Mouse (Mus musculus) embryonic facial prominence, embryonic 12.5 days (tissue): ENCODE results near the gene Defb43. TPM values are rescaled to one million over a fixed set of nuclear protein-coding genes. Genes with fewer than 3 reads are reported as not detected.

ENCODE experiments used
- ATAC-seq: fragments of 200-750 bp; cut with Nextera tagmentation; 2 replicates; pipeline ENCODE4 v1.8.0; 2017; ENCODE audit not compliant: insufficient number of reproducible peaks, insufficient read depth, low FRiP score, low TSS enrichment
- H3K27ac ChIP-seq: fragments of 300-500 bp; sonication (generic); 2 replicates; pipeline ENCODE4 v1.5.1; 2016; ENCODE audit warnings: mild to moderate bottlenecking
- H3K27me3 ChIP-seq: fragments of 300-500 bp; sonication (generic); 2 replicates; pipeline ENCODE4 v1.6.1; 2016; ENCODE audit warnings: mild to moderate bottlenecking, moderate library complexity
- H3K36me3 ChIP-seq: fragments of 300-500 bp; sonication (generic); 2 replicates; pipeline ENCODE4 v1.6.1; 2016; ENCODE audit warnings: mild to moderate bottlenecking
- H3K4me1 ChIP-seq: fragments of 300-500 bp; sonication (generic); 2 replicates; pipeline ENCODE4 v1.6.1; 2016
- H3K4me2 ChIP-seq: fragments of 300-500 bp; sonication (generic); replicated peaks from 2 replicates; pipeline ENCODE4 v1.6.1; 2016; ENCODE audit warnings: mild to moderate bottlenecking, moderate library complexity
- H3K4me3 ChIP-seq: fragments of 300-500 bp; sonication (generic); 2 replicates; pipeline ENCODE4 v1.5.1; 2016; ENCODE audit warnings: mild to moderate bottlenecking
- H3K9ac ChIP-seq: fragments of 300-500 bp; sonication (generic); 2 replicates; pipeline ENCODE4 v1.6.1; 2016; ENCODE audit warnings: mild to moderate bottlenecking, moderate library complexity
- H3K9me3 ChIP-seq: fragments of 300-500 bp; sonication (generic); 2 replicates; pipeline ENCODE4 v1.6.1; 2016; ENCODE audit warnings: mild to moderate bottlenecking, moderate library complexity
- WGBS: fragments of 180-500 bp; shearing (Covaris S2); methylation state at CpG from one replicate; pipeline ENCODE4 v1.1.7; 2016; 5-methylcytosine and 5-hydroxymethylcytosine counted together
- polyA plus RNA-seq: library from polyadenylated mRNA; unstranded; fragments of >200 nt; fragmentation: Nextera tagmentation; extraction: Ambion mirVana; gene quantifications from 2 replicates; pipeline ENCODE4 v1.2.1, GENCODE M21; 2016

The Defb43 gene
- polyA plus RNA-seq: not detected in 2 replicates

GRCm38 (mm10) chr14:63011471-63011870 lies at the start of gene Defb43:
Gene Defb43 (plus strand): TSS chr14:63011771.
- Histone ChIP-seq H3K4me1 (no peaks in the 10 kb centered on the region), H3K9me3 (no peaks in the 10 kb centered on the region), H3K4me3 (no peak within 1 kb of the TSS), H3K27ac (no peak within 1 kb of the TSS), H3K4me2 (no peak within 1 kb of the TSS), H3K27me3 (no peaks in the 10 kb centered on the region), H3K9ac (no peak within 1 kb of the TSS), H3K36me3 (no peaks in the 10 kb centered on the region)
- no peak for ATAC-seq
- 94% methylated on average over 5 of the region's 5 CpGs for WGBS

GRCm38 (mm10) chr14:62963632-62964031 lies 47.9 kb upstream of the Defb43 start:
- no peak overlapping the region for H3K4me2 ChIP-seq
- no peak overlapping the region for H3K9ac ChIP-seq
- no peaks in the 10 kb centered on the region; the same call in 1 of the 2 replicates for H3K36me3 ChIP-seq
- no peaks in the 10 kb centered on the region for H3K9me3 ChIP-seq
- ATAC-seq: no peak
- 89% methylated on average over 4 of the region's 4 CpGs for WGBS
- H3K4me1 ChIP-seq: peaks cover 7% of the 10 kb centered on the region; the same call in 1 of the 2 replicates
- H3K4me3 ChIP-seq: no peak overlapping the region
- no peak overlapping the region for H3K27ac ChIP-seq
- no peaks in the 10 kb centered on the region for H3K27me3 ChIP-seq

GRCm38 (mm10) chr14:62965342-62965741 lies 46.2 kb upstream of the Defb43 start:
- ATAC-seq: no peak
- Histone ChIP-seq H3K36me3 (no peaks in the 10 kb centered on the region), H3K27ac (no peak overlapping the region), H3K9ac (no peak overlapping the region), H3K27me3 (no peaks in the 10 kb centered on the region), H3K9me3 (no peaks in the 10 kb centered on the region), H3K4me3 (no peak overlapping the region), H3K4me1 (peaks cover 7% of the 10 kb centered on the region; the same call in 1 of the 2 replicates), H3K4me2 (peak overlapping the region; percentile 42; the same call in 1 of the 2 replicates)
- 84% methylated on average over 5 of the region's 5 CpGs for WGBS

GRCm38 (mm10) chr14:62965811-62966520 lies 45.6 kb upstream of the Defb43 start:
- WGBS: 28% methylated on average over 15 of the region's 15 CpGs
- ATAC-seq: no peak
- Histone ChIP-seq H3K9ac (no peak overlapping the region), H3K9me3 (no peaks in the 10 kb centered on the region), H3K27me3 (no peaks in the 10 kb centered on the region), H3K4me1 (peaks cover 11% of the 10 kb centered on the region; the same call in 1 of the 2 replicates), H3K36me3 (no peaks in the 10 kb centered on the region), H3K4me2 (peak overlapping the region; percentile 42), H3K4me3 (peak overlapping the region; percentile 21), H3K27ac (no peak overlapping the region)

- Histone ChIP-seq H3K36me3 (no peaks in the 10 kb centered on the region), H3K4me1 (0 out of 2 replicates have a peak, but pooled peaks cover 4% of the 10 kb centered on the region), H3K27me3 (no peaks in the 10 kb centered on the region), H3K9ac (no peak overlapping the region), H3K4me3 (no peak overlapping the region), H3K9me3 (no peaks in the 10 kb centered on the region), H3K27ac (no peak overlapping the region), H3K4me2 (no peak overlapping the region)
- 13% methylated on average over 5 of the region's 5 CpGs for WGBS
- ATAC-seq: no peak
These were observed 36.5 kb upstream of the Defb43 start for GRCm38 (mm10) chr14:62975046-62975445.

GRCm38 (mm10) chr14:62979815-62980214 lies 31.8 kb upstream of the Defb43 start:
- H3K9ac ChIP-seq: no peak overlapping the region
- no peaks in the 10 kb centered on the region for H3K9me3 ChIP-seq
- H3K27me3 ChIP-seq: no peaks in the 10 kb centered on the region
- H3K4me3 ChIP-seq: no peak overlapping the region
- 82% methylated on average over 1 of the region's 1 CpGs for WGBS
- no peaks in the 10 kb centered on the region for H3K36me3 ChIP-seq
- H3K4me2 ChIP-seq: no peak overlapping the region
- H3K4me1 ChIP-seq: no peaks in the 10 kb centered on the region
- ATAC-seq: no peak
- H3K27ac ChIP-seq: no peak overlapping the region

- Histone ChIP-seq H3K9me3 (0 out of 2 replicates have a peak, but pooled peaks cover 3% of the 10 kb centered on the region), H3K9ac (no peak within 1 kb of the TSS), H3K27ac (no peak within 1 kb of the TSS), H3K36me3 (no peaks in the 10 kb centered on the region), H3K4me3 (no peak within 1 kb of the TSS), H3K4me1 (no peaks in the 10 kb centered on the region), H3K4me2 (no peak within 1 kb of the TSS), H3K27me3 (no peaks in the 10 kb centered on the region)
- WGBS: 76% methylated on average over 1 of the region's 1 CpGs
- ATAC-seq: no peak
These were observed 27.2 kb upstream of the Defb43 start, which contains the start of gene Defb48 for GRCm38 (mm10) chr14:62984410-62984809. Gene Defb48 (minus strand): TSS chr14:62984510.

GRCm38 (mm10) chr14:62991271-62991670 lies 20.3 kb upstream of the Defb43 start:
- WGBS: 80% methylated on average over 3 of the region's 3 CpGs
- Histone ChIP-seq H3K4me3 (no peak overlapping the region), H3K4me1 (peaks cover 10% of the 10 kb centered on the region; the same call in 1 of the 2 replicates), H3K36me3 (no peaks in the 10 kb centered on the region), H3K9me3 (0 out of 2 replicates have a peak, but pooled peaks cover 3% of the 10 kb centered on the region), H3K27me3 (no peaks in the 10 kb centered on the region), H3K27ac (no peak overlapping the region), H3K4me2 (no peak overlapping the region), H3K9ac (no peak overlapping the region)
- ATAC-seq: no peak

- H3K4me3 ChIP-seq: no peak overlapping the region
- ATAC-seq: no peak
- no peak overlapping the region for H3K9ac ChIP-seq
- WGBS: 69% methylated on average over 7 of the region's 7 CpGs
- H3K4me2 ChIP-seq: no peak overlapping the region
- no peaks in the 10 kb centered on the region for H3K27me3 ChIP-seq
- no peaks in the 10 kb centered on the region for H3K36me3 ChIP-seq
- peaks cover 10% of the 10 kb centered on the region; the same call in 1 of the 2 replicates for H3K4me1 ChIP-seq
- H3K9me3 ChIP-seq: 0 out of 2 replicates have a peak, but pooled peaks cover 3% of the 10 kb centered on the region
- H3K27ac ChIP-seq: no peak overlapping the region
These were observed 19.6 kb upstream of the Defb43 start for GRCm38 (mm10) chr14:62991849-62992510.

- ATAC-seq: no peak
- H3K9ac ChIP-seq: no peak within 1 kb of the TSS
- no peak within 1 kb of the TSS for H3K27ac ChIP-seq
- WGBS: 82% methylated on average over 8 of the region's 8 CpGs
- peaks cover 8% of the 10 kb centered on the region; the same call in 1 of the 2 replicates for H3K4me1 ChIP-seq
- no peaks in the 10 kb centered on the region for H3K9me3 ChIP-seq
- no peak within 1 kb of the TSS for H3K4me2 ChIP-seq
- H3K4me3 ChIP-seq: no peak within 1 kb of the TSS
- H3K27me3 ChIP-seq: no peaks in the 10 kb centered on the region
- no peaks in the 10 kb centered on the region for H3K36me3 ChIP-seq
These were observed 13.8 kb upstream of the Defb43 start, which contains the start of gene Defb47 for GRCm38 (mm10) chr14:62997777-62998176. Gene Defb47 (plus strand): TSS chr14:62998077.

GRCm38 (mm10) chr14:62998977-62999376 lies 12.6 kb upstream of the Defb43 start:
- no peak for ATAC-seq
- 90% methylated on average over 4 of the region's 4 CpGs for WGBS

GRCm38 (mm10) chr14:63002588-63002987 lies 9.0 kb upstream of the Defb43 start:
- Histone ChIP-seq H3K9ac (no peak overlapping the region), H3K4me3 (no peak overlapping the region), H3K4me1 (no peaks in the 10 kb centered on the region), H3K9me3 (no peaks in the 10 kb centered on the region), H3K4me2 (no peak overlapping the region), H3K27ac (no peak overlapping the region), H3K36me3 (no peaks in the 10 kb centered on the region), H3K27me3 (no peaks in the 10 kb centered on the region)
- ATAC-seq: no peak
- 74% methylated on average over 2 of the region's 2 CpGs for WGBS

More at GRCm38 (mm10) chr14:62998977-62999376, 12.6 kb upstream of the Defb43 start:
- H3K4me2 ChIP-seq: no peak overlapping the region
- H3K27me3 ChIP-seq: no peaks in the 10 kb centered on the region
- no peak overlapping the region for H3K27ac ChIP-seq
- no peaks in the 10 kb centered on the region for H3K4me1 ChIP-seq
- H3K9ac ChIP-seq: no peak overlapping the region
- H3K36me3 ChIP-seq: no peaks in the 10 kb centered on the region
- no peak overlapping the region for H3K4me3 ChIP-seq
- no peaks in the 10 kb centered on the region for H3K9me3 ChIP-seq
